Mouse (Mus musculus) hindbrain, embryonic 10.5 days (tissue): ENCODE results near the gene Creb1. TPM values are rescaled to one million over a fixed set of nuclear protein-coding genes. Genes with fewer than 3 reads are reported as not detected.

Experiments used
- DNase-seq: peaks from one replicate; pipeline ENCODE4 v3.0.0-alpha.2; 2017; ENCODE audit warnings: low spot score
- H3K27ac ChIP-seq: fragments of 300-500 bp; sonication (generic); 2 replicates; pipeline ENCODE4 v1.5.1; 2016; ENCODE audit warnings: mild to moderate bottlenecking, moderate library complexity
- H3K27me3 ChIP-seq: fragments of 300-500 bp; sonication (generic); 2 replicates; pipeline ENCODE4 v1.6.1; 2016; ENCODE audit warnings: mild to moderate bottlenecking; ENCODE audit not compliant: poor library complexity, insufficient read depth, severe bottlenecking
- H3K36me3 ChIP-seq: fragments of 300-500 bp; sonication (generic); 2 replicates; pipeline ENCODE4 v1.6.1; 2016; ENCODE audit warnings: mild to moderate bottlenecking, moderate library complexity
- H3K4me1 ChIP-seq: fragments of 300-500 bp; sonication (generic); replicated peaks from 2 replicates; pipeline ENCODE4 v1.6.1; 2016; ENCODE audit warnings: mild to moderate bottlenecking
- H3K4me3 ChIP-seq: fragments of 300-500 bp; sonication (generic); 2 replicates; pipeline ENCODE4 v1.5.1; 2016; ENCODE audit warnings: mild to moderate bottlenecking, moderate library complexity
- H3K9me3 ChIP-seq: fragments of 300-500 bp; sonication (generic); 2 replicates; pipeline ENCODE4 v1.6.1; 2016; ENCODE audit warnings: mild to moderate bottlenecking, moderate library complexity
- whole genome bisulfite sequencing: fragments of 180-500 bp; shearing (Covaris S2); methylation state at CpG from one replicate; pipeline ENCODE4 v1.1.7; 2016; 5-methylcytosine and 5-hydroxymethylcytosine counted together
- polyA plus RNA-seq: library from polyadenylated mRNA; unstranded; fragments of >200 nt; fragmentation: Nextera tagmentation; extraction: Ambion mirVana; gene quantifications from 2 replicates; pipeline ENCODE4 v1.2.1, GENCODE M21; 2016

The Creb1 gene
- polyA plus RNA-seq = 38.9 and 50.9 TPM in 2 replicates

DNA sequence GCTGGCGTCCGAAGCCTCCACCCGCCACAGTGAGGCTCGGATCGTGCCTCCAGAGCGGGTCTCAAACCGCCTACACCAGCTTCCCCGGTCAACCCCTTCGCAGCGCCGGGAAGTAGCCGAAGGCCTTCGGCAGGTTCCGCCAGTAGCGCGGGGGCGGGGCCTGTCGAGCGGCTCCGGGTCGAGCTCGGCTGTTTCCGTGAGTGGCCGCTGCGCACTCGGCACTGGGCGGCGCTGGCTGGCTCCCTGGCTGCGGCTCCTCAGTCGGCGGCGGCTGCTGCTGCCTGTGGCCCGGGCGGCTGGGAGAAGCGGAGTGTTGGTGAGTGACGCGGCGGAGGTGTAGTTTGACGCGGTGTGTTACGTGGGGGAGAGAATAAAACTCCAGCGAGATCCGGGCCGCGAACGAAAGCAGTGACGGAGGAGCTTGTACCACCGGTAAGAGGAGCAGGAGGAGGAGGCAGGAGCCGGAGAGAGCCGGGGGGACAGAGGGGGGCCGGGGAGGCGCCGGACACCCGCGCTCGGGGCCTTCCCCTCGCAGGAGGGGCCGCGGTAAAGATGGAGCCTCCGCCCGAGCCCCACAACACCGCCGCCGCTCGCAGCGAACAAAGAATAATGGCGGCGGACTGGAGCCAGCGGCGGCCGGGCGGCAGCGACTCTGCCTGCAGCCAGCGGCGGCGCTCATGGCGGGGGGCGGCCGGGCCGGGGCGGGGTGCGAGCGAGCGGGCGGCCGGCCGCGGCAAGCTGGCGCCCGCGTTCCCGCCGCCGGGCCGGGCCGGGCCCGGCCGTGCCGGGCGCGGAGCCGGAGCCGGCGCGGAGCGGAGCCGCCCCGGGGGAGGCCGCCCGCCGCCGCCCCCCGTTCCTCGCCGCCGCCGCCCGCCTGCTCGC is at the start of gene Creb1:
Gene Creb1, plus strand, starts transcription at position 57 of the 882 bp plus-strand sequence.
- peak; percentile 99 for DNase-seq
- Histone ChIP-seq H3K27me3 (no peaks in the 10 kb centered on the region), H3K4me1 (peaks cover 33% of the 10 kb centered on the region), H3K9me3 (peaks cover 4% of the 10 kb centered on the region; the same call in 1 of the 2 replicates), H3K27ac (peak within 1 kb of the TSS; percentile 95), H3K36me3 (peaks cover 9% of the 10 kb centered on the region), H3K4me3 (peak within 1 kb of the TSS; percentile 92)
- WGBS = 4% methylated on average over 118 of the region's 119 CpGs

GRCm38 (mm10) chr1:64488521-64489029 is 43.9 kb upstream of the Creb1 start:
- DNase-seq = no peak
- no peaks in the 10 kb centered on the region for H3K27me3 ChIP-seq
- H3K4me3 ChIP-seq = no peak overlapping the region
- H3K27ac ChIP-seq = no peak overlapping the region
- H3K9me3 ChIP-seq = no peaks in the 10 kb centered on the region
- H3K36me3 ChIP-seq = no peaks in the 10 kb centered on the region
- WGBS = 41% methylated on average over 4 of the region's 4 CpGs
- H3K4me1 ChIP-seq = no peaks in the 10 kb centered on the region

DNA sequence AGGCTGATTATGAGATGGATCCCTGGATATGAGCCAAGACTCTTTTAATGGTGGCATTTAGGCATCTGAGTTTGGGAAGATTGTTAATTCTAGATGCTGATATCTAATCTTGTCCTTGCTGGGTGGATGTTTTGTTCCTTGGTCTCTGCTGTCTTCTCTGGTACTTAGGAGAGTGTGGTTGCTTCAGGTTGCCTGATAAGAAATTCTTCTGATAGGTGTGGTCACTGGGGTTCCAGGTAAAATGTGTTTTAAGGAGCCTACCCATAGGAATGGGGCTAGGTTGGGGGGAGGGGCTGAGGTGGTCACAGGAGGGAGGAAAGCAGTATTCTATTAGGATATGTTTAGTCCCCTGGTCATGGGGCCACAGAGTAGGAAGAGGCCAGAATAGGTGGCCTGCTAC is 35.6 kb upstream of the Creb1 start:
- Histone ChIP-seq H3K4me1 (no peaks in the 10 kb centered on the region), H3K4me3 (no peak overlapping the region), H3K27me3 (no peaks in the 10 kb centered on the region), H3K27ac (no peak overlapping the region), H3K9me3 (no peaks in the 10 kb centered on the region), H3K36me3 (no peaks in the 10 kb centered on the region)
- no peak for DNase-seq

GRCm38 (mm10) chr1:64501382-64502140 is 30.9 kb upstream of the Creb1 start:
- Histone ChIP-seq H3K27ac (no peak overlapping the region), H3K4me1 (no peaks in the 10 kb centered on the region), H3K27me3 (no peaks in the 10 kb centered on the region), H3K36me3 (no peaks in the 10 kb centered on the region), H3K9me3 (no peaks in the 10 kb centered on the region), H3K4me3 (no peak overlapping the region)
- no peak for DNase-seq

DNA sequence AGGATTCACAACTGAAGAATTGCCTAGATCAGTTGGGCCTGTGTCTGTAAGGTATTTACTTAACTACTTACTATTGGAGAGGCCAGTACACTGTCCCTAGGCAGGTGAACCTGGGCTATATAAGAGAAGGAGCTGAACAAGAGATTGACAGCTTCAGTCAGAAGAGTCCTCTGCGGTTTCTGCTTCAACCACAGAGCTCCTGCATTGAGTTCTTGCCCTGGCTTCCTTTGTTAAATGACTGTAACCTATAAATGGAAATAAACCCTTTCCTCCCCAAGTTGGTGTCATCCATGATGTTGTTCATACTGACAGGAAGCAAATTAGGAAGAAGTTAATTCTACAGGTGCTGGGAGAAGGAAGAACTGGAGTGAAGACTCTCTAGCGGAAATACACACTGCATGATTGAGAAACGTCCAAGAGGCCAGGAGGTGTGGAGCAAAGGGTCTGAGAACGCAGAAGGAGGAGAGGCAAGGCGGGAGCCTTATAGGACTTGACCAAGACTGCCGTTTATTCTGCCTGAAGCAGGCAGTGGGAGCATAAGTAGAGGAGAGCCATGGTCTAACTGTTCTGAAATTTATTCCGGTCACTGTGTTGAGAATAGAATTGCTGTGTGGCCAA is 23.9 kb upstream of the Creb1 start:
- H3K27ac ChIP-seq = no peak overlapping the region
- no peaks in the 10 kb centered on the region for H3K27me3 ChIP-seq
- H3K4me3 ChIP-seq = no peak overlapping the region
- 89% methylated on average over 7 of the region's 7 CpGs for WGBS
- H3K9me3 ChIP-seq = no peaks in the 10 kb centered on the region
- H3K36me3 ChIP-seq = no peaks in the 10 kb centered on the region
- H3K4me1 ChIP-seq = no peaks in the 10 kb centered on the region
- no peak for DNase-seq

DNA sequence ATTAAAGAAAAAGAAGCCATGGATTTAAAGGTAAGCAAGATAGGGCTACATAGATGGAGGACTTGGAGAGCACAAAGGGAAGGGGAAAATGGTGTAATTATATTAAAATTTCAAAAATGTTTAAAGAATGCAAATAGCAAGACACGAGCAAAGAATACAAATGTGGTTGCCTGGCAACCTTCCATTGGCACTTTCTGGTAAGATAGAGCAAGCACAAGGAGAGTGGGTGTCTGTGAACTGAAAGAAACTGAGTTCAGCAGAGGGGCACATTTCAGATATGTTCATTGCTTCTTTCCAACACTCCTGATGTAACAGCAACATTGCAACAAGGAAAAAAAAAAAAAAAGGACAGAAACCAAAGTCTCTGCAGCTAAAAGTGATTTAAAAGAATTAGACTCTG is 22.8 kb upstream of the Creb1 start:
- DNase-seq = no peak
- no peak overlapping the region for H3K4me3 ChIP-seq
- no peaks in the 10 kb centered on the region for H3K36me3 ChIP-seq
- H3K27me3 ChIP-seq = no peaks in the 10 kb centered on the region
- H3K9me3 ChIP-seq = no peaks in the 10 kb centered on the region
- 57% methylated on average over 1 of the region's 1 CpGs for WGBS
- H3K4me1 ChIP-seq = no peaks in the 10 kb centered on the region
- H3K27ac ChIP-seq = no peak overlapping the region

DNA sequence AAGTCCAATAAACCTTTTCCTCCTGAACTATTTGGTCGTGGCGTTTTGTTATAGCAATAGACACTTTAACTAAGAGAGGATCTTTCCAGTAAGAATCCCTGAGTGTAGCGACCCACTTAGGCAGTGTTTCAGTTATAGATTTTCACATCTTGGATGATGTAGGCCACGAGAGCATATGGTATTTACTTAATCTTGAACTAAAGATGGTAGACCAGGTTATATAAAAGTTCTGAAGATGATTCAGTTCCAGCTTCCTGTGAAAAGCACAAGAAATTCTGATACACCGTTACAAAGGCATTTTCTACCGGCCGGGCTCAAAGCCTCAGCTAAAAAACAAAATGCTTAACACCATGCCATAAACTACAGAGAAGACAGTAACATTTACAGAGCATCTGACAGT is 18.3 kb upstream of the Creb1 start:
- Histone ChIP-seq H3K9me3 (no peaks in the 10 kb centered on the region), H3K36me3 (no peaks in the 10 kb centered on the region), H3K4me3 (no peak overlapping the region), H3K27ac (no peak overlapping the region), H3K27me3 (no peaks in the 10 kb centered on the region), H3K4me1 (no peaks in the 10 kb centered on the region)
- 88% methylated on average over 7 of the region's 7 CpGs for WGBS
- DNase-seq = no peak

GRCm38 (mm10) chr1:64516593-64516992 is 15.9 kb upstream of the Creb1 start:
- Histone ChIP-seq H3K9me3 (no peaks in the 10 kb centered on the region), H3K36me3 (no peaks in the 10 kb centered on the region), H3K4me3 (no peak overlapping the region), H3K27ac (no peak overlapping the region), H3K27me3 (no peaks in the 10 kb centered on the region), H3K4me1 (no peaks in the 10 kb centered on the region)
- no peak for DNase-seq
- whole genome bisulfite sequencing = 79% methylated on average over 3 of the region's 3 CpGs

DNA sequence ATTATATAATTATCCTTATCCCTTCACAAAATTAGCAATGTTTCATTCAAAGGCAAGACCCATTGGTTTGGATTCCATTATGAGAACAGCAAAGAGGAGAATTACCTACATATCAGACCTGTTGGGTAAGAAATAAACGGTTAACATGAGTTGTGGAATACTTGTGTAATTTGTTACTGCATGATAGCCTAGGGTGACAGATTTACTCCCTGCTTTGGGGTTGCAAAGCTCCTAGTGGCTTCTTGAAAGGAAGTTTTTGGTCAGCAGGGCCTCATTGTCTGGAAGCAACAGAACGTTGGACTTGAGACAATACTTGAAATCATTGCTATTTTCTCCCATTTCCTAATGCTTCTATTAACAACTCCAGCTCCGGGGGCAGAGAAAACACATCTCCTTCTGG is 14.0 kb upstream of the Creb1 start:
- Histone ChIP-seq H3K36me3 (no peaks in the 10 kb centered on the region), H3K27me3 (no peaks in the 10 kb centered on the region), H3K4me1 (no peaks in the 10 kb centered on the region), H3K4me3 (no peak overlapping the region), H3K9me3 (no peaks in the 10 kb centered on the region), H3K27ac (no peak overlapping the region)
- no peak for DNase-seq
- WGBS = 81% methylated on average over 3 of the region's 3 CpGs

DNA sequence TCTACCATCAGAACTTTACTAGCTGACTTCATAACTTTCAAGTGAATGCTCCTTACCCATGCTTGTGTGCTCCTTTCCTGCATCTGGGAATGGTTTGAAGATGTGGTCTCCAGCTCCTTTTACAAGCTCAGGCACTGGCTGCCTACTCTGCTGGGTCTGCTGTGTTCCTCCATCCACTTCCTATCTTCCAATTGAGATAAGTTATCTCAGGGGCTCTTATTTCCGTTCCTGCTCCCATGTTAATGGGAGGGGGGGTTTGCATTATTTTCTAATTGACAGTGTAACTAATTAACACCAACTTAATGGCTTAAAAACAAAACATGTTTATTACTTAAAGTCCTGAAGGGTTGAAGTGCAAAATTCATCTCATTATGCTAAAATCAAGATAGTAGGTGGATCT is 13.1 kb upstream of the Creb1 start:
- Histone ChIP-seq H3K36me3 (no peaks in the 10 kb centered on the region), H3K4me3 (no peak overlapping the region), H3K27me3 (no peaks in the 10 kb centered on the region), H3K27ac (no peak overlapping the region), H3K4me1 (no peaks in the 10 kb centered on the region), H3K9me3 (no peaks in the 10 kb centered on the region)
- 78% methylated on average over 1 of the region's 1 CpGs for WGBS
- DNase-seq = no peak

- Histone ChIP-seq H3K36me3 (no peaks in the 10 kb centered on the region), H3K27ac (no peak overlapping the region), H3K9me3 (no peaks in the 10 kb centered on the region), H3K4me3 (no peak overlapping the region), H3K27me3 (no peaks in the 10 kb centered on the region), H3K4me1 (no peaks in the 10 kb centered on the region)
- 67% methylated on average over 1 of the region's 1 CpGs for WGBS
- no peak for DNase-seq
These were observed 12.5 kb upstream of the Creb1 start for GRCm38 (mm10) chr1:64519901-64520300.

DNA sequence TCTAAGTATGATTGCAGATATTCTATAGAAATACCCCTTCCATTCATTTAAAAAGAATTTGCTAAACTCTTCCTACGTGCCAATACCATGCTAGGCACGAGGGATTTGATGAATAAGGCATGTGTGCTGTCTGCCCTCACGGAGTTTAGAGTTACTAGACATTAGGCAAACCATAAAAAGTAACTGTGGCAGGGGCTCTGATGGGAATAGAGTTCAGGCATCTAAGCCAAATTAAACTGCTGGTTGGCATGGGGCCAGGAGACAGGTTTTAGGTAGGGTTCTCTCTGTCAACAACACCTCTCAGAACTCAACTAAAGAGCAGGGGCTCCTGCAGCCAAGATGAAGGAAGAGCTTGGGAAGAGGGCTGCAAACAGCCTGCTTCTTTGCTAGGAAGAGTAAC is 10.7 kb upstream of the Creb1 start:
- Histone ChIP-seq H3K36me3 (no peaks in the 10 kb centered on the region), H3K4me3 (no peak overlapping the region), H3K27ac (no peak overlapping the region), H3K27me3 (no peaks in the 10 kb centered on the region), H3K9me3 (no peaks in the 10 kb centered on the region), H3K4me1 (no peaks in the 10 kb centered on the region)
- 81% methylated on average over 3 of the region's 3 CpGs for WGBS
- no peak for DNase-seq

DNA sequence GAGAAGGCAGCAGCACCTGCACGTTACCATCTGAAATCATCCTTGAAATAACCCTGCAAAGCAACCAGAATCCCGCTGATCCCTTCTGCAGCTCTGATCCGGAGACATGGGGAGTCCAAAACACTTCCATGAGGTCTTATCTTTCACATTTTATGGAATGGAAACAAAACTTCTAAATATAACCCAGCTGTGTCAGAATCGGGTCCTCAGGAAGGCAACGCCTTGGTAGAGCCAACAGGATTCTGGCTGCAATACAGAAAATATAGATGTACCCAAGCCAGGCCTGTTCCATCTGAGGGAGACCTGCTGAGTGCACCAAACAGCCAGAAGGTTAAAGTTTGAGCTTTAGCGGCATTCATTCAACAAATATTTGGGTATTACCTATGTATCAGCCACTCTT is 9.8 kb upstream of the Creb1 start:
- Histone ChIP-seq H3K27ac (no peak overlapping the region), H3K9me3 (no peaks in the 10 kb centered on the region), H3K4me1 (no peaks in the 10 kb centered on the region), H3K27me3 (no peaks in the 10 kb centered on the region), H3K36me3 (no peaks in the 10 kb centered on the region), H3K4me3 (no peak overlapping the region)
- no peak for DNase-seq
- 90% methylated on average over 6 of the region's 6 CpGs for WGBS
